Mouse (Mus musculus): ENCODE results near the gene Galr2. TPM values are rescaled to one million over a fixed set of nuclear protein-coding genes. Genes with fewer than 3 reads are reported as not detected.

The Galr2 gene
- total RNA-seq (2022) = not detected

GRCm38 (mm10) chr11:116280751-116281663 is at the start of gene Galr2:
Galr2 (plus strand) TSS chr11:116280939.
- no peak for DNase-seq (ENCODE audit: low spot score in 2 of 2)

GRCm38 (mm10) chr11:116232427-116232826 is 48.3 kb upstream of the Galr2 start:
- no peak for DNase-seq (ENCODE audit: low spot score in 2 of 2)

GRCm38 (mm10) chr11:116234901-116235300 is 45.8 kb upstream of the Galr2 start:
- no peak for DNase-seq (ENCODE audit: low spot score in 2 of 2)

GRCm38 (mm10) chr11:116237742-116238395 is 42.9 kb upstream of the Galr2 start, which contains the start of gene Evpl:
Evpl (minus strand) TSS chr11:116238077.
- no peak for DNase-seq (ENCODE audit: low spot score in 2 of 2)

- no peak for DNase-seq (ENCODE audit: low spot score in 2 of 2)
Measured at GRCm38 (mm10) chr11:116239797-116240196, 40.9 kb upstream of the Galr2 start.

GRCm38 (mm10) chr11:116241744-116242235 is 38.9 kb upstream of the Galr2 start:
- no peak for DNase-seq (ENCODE audit: low spot score in 2 of 2)

GRCm38 (mm10) chr11:116244580-116244979 is 36.2 kb upstream of the Galr2 start:
- DNase-seq (ENCODE audit: low spot score in 2 of 2) = no peak

- DNase-seq (ENCODE audit: low spot score in 2 of 2) = no peak
Measured at GRCm38 (mm10) chr11:116245616-116246015, 35.1 kb upstream of the Galr2 start.

GRCm38 (mm10) chr11:116247502-116248222 is 33.1 kb upstream of the Galr2 start:
- no peak for DNase-seq (ENCODE audit: low spot score in 2 of 2)

- DNase-seq (ENCODE audit: low spot score in 2 of 2) = no peak
Measured at GRCm38 (mm10) chr11:116250898-116251297, 29.8 kb upstream of the Galr2 start.

- no peak for DNase-seq (ENCODE audit: low spot score in 2 of 2)
Measured at GRCm38 (mm10) chr11:116253076-116253600, 27.6 kb upstream of the Galr2 start.

GRCm38 (mm10) chr11:116254627-116255026 is 26.1 kb upstream of the Galr2 start:
- DNase-seq (ENCODE audit: low spot score in 2 of 2) = no peak

- no peak for DNase-seq (ENCODE audit: low spot score in 2 of 2)
Measured at GRCm38 (mm10) chr11:116255090-116255981, 25.4 kb upstream of the Galr2 start.

GRCm38 (mm10) chr11:116255982-116256675 is 24.6 kb upstream of the Galr2 start:
- no peak for DNase-seq (ENCODE audit: low spot score in 2 of 2)

- no peak for DNase-seq (ENCODE audit: low spot score in 2 of 2)
Measured at GRCm38 (mm10) chr11:116259461-116259860, 21.3 kb upstream of the Galr2 start.

- DNase-seq (ENCODE audit: low spot score in 2 of 2) = no peak
Measured at GRCm38 (mm10) chr11:116260259-116260658, 20.5 kb upstream of the Galr2 start.

GRCm38 (mm10) chr11:116265352-116265751 is 15.4 kb upstream of the Galr2 start:
- no peak for DNase-seq (ENCODE audit: low spot score in 2 of 2)

- no peak for DNase-seq (ENCODE audit: low spot score in 2 of 2)
Measured at GRCm38 (mm10) chr11:116265850-116266249, 14.9 kb upstream of the Galr2 start.

GRCm38 (mm10) chr11:116267637-116268036 is 13.1 kb upstream of the Galr2 start:
- DNase-seq (ENCODE audit: low spot score in 2 of 2) = no peak

GRCm38 (mm10) chr11:116268313-116268712 is 12.4 kb upstream of the Galr2 start:
- DNase-seq (ENCODE audit: low spot score in 2 of 2) = no peak

All from left cerebral cortex, adult 8-10 months (tissue).